Mouse (Mus musculus) liver, postnatal 0 days (tissue): Measurements from ENCODE around the gene Hba-a2. TPM values are rescaled to one million over a fixed set of nuclear protein-coding genes. Genes with fewer than 3 reads are reported as not detected.

Experiments used
- ATAC-seq: fragments of 200-750 bp; cut with Nextera tagmentation; 2 replicates; pipeline ENCODE4 v1.8.0; 2017; ENCODE audit warnings: mild to moderate bottlenecking, moderate library complexity
- DNase-seq: peaks from one replicate; pipeline ENCODE4 v3.0.0-alpha.2; 2016
- H3K27ac ChIP-seq: fragments of 300-500 bp; sonication (generic); 2 replicates; pipeline ENCODE4 v1.5.1; 2014; ENCODE audit warnings: antibody characterized with exemption, moderate library complexity, mild to moderate bottlenecking, low read depth
- H3K27me3 ChIP-seq: fragments of 300-500 bp; sonication (generic); 2 replicates; pipeline ENCODE4 v1.6.1; 2014; ENCODE audit warnings: low read length, control low read depth, mixed read lengths; ENCODE audit not compliant: insufficient read depth
- H3K36me3 ChIP-seq: fragments of 300-500 bp; sonication (generic); replicated peaks from 2 replicates; pipeline ENCODE4 v1.6.1; 2014; ENCODE audit warnings: mild to moderate bottlenecking, control low read depth, low read length, moderate library complexity, mixed read lengths; ENCODE audit not compliant: insufficient read depth
- H3K4me1 ChIP-seq: fragments of 300-500 bp; sonication (generic); 2 replicates; pipeline ENCODE4 v1.6.1; 2014; ENCODE audit warnings: antibody characterized with exemption, mild to moderate bottlenecking, control low read depth; ENCODE audit not compliant: insufficient read depth
- H3K4me2 ChIP-seq: fragments of 300-500 bp; sonication (generic); 2 replicates; pipeline ENCODE4 v1.6.1; 2014; ENCODE audit warnings: low read depth, mild to moderate bottlenecking, low read length, moderate library complexity, mixed read lengths
- H3K4me3 ChIP-seq: fragments of 300-500 bp; sonication (generic); 2 replicates; pipeline ENCODE4 v1.5.1; 2014; ENCODE audit warnings: low read depth, low read length
- H3K9ac ChIP-seq: fragments of 300-500 bp; sonication (generic); replicated peaks from 2 replicates; pipeline ENCODE4 v1.6.1; 2014; ENCODE audit warnings: mild to moderate bottlenecking, moderate library complexity
- H3K9me3 ChIP-seq: fragments of 300-500 bp; sonication (generic); 2 replicates; pipeline ENCODE4 v1.6.1; 2016; ENCODE audit warnings: mild to moderate bottlenecking, control low read depth, low read length, mixed read lengths
- CTCF ChIP-seq: sonication (generic); IDR thresholded peaks from 2 replicates; pipeline ENCODE4 v1.5.1; 2016; ENCODE audit warnings: antibody characterized with exemption, low read depth
- EP300 ChIP-seq: IDR thresholded peaks from 2 replicates; pipeline ENCODE4 v1.6.1; 2016; ENCODE audit warnings: antibody characterized with exemption, low read depth, mild to moderate bottlenecking
- WGBS: fragments of 180-500 bp; shearing (Covaris S2); extraction: QIAGEN DNeasy Blood & Tissue Kit; methylation state at CpG from one replicate; pipeline ENCODE4 v1.1.7; 2014; ENCODE audit not compliant: insufficient replicate concordance; 5-methylcytosine and 5-hydroxymethylcytosine counted together
- polyA plus RNA-seq: library from polyadenylated mRNA; unstranded; fragments of >200 nt; fragmentation: Nextera tagmentation; extraction: Ambion mirVana; gene quantifications from 2 replicates; pipeline ENCODE4 v1.2.1, GENCODE M21; 2015

Hba-a2 gene
- polyA plus RNA-seq, 1 experiment from 2014 or later, result 64,656 TPM

- 74% methylated on average over 3 of the region's 3 CpGs for WGBS
Measured at GRCm38 (mm10) chr11:32256566-32256965, 39.7 kb upstream of the Hba-a2 start.

GRCm38 (mm10) chr11:32262674-32263415 lies 33.4 kb upstream of the Hba-a2 start:
- H3K27ac ChIP-seq, result peak overlapping the region; percentile 48; the same call in 1 of the 2 replicates
- peaks cover 15% of the 10 kb centered on the region for H3K4me1 ChIP-seq
- 86% methylated on average over 10 of the region's 10 CpGs for WGBS
- DNase-seq (no peak), ATAC-seq (no peak)
- H3K9ac ChIP-seq, result 0 out of 2 replicates have a peak overlapping the region, but pooled peaks have one; percentile 5
- H3K4me3 ChIP-seq, result no peak overlapping the region
- peaks cover 21% of the 10 kb centered on the region for H3K36me3 ChIP-seq
- H3K9me3 ChIP-seq, result no peaks in the 10 kb centered on the region
- no peaks in the 10 kb centered on the region for H3K27me3 ChIP-seq
- no peak overlapping the region for H3K4me2 ChIP-seq
- TF ChIP-seq EP300, result no peak
- no peak for TF ChIP-seq CTCF

More at GRCm38 (mm10) chr11:32256566-32256965, 39.7 kb upstream of the Hba-a2 start:
- DNase-seq (no peak), ATAC-seq (no peak)
- Histone ChIP-seq H3K4me2 (peak overlapping the region; percentile 19; the same call in 1 of the 2 replicates), H3K4me3 (no peak overlapping the region), H3K36me3 (peaks cover 37% of the 10 kb centered on the region), H3K27ac (peak overlapping the region; percentile 92), H3K4me1 (peaks cover 15% of the 10 kb centered on the region), H3K27me3 (no peaks in the 10 kb centered on the region), H3K9me3 (no peaks in the 10 kb centered on the region), H3K9ac (peak overlapping the region; percentile 66)
- TF ChIP-seq CTCF, result no peak
- TF ChIP-seq EP300, result no peak

DNA sequence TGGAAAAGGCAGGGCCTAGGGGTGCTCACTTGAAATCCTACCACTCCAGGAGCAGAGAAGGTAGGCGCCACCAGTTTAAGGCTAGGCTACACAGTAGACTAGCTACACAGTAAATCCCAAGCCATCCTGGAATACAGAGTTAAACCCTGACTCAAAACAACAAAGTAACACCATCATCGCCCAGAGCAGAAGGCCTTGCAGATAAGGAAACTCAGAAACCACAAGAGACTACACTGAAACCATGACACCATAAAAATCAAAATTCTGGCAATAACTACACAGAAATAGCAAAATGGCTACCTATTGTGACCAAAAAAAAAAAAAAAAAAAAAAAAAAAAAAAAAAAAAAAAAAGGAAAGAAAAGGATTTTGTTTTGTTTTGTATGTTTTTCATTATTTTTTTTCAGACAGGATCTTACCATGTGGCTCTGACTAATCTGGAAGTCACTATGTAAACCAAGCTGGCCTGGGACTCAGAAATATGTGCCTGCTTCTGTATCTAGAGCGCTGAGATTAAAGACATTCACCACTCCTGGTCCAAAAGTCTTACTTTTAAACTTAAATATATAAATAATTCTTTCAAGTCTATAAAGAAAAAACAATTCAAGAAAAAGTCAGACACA lies 31.1 kb upstream of the Hba-a2 start:
- ATAC-seq (peak; percentile 57), DNase-seq (no peak)
- Histone ChIP-seq H3K36me3 (peaks cover 20% of the 10 kb centered on the region), H3K4me3 (no peak overlapping the region), H3K27ac (peak overlapping the region; percentile 96), H3K9me3 (no peaks in the 10 kb centered on the region), H3K4me1 (peaks cover 32% of the 10 kb centered on the region), H3K9ac (peak overlapping the region; percentile 56), H3K4me2 (peak overlapping the region; percentile 19; the same call in 1 of the 2 replicates), H3K27me3 (no peaks in the 10 kb centered on the region)
- 69% methylated on average over 3 of the region's 3 CpGs for WGBS
- TF ChIP-seq CTCF (no peak), EP300 (peak; percentile 98)

GRCm38 (mm10) chr11:32266194-32266593 lies 30.1 kb upstream of the Hba-a2 start:
- Histone ChIP-seq H3K27ac (peak overlapping the region; percentile 96), H3K27me3 (no peaks in the 10 kb centered on the region), H3K9me3 (no peaks in the 10 kb centered on the region), H3K4me3 (no peak overlapping the region), H3K4me2 (peak overlapping the region; percentile 39; the same call in 1 of the 2 replicates), H3K4me1 (peaks cover 35% of the 10 kb centered on the region), H3K9ac (0 out of 2 replicates have a peak overlapping the region, but pooled peaks have one; percentile 18), H3K36me3 (peaks cover 10% of the 10 kb centered on the region; the same call in 1 of the 2 replicates)
- 89% methylated on average over 6 of the region's 6 CpGs for WGBS
- no peak for TF ChIP-seq EP300
- no peak for TF ChIP-seq CTCF
- no peak for DNase-seq
- ATAC-seq, result no peak

DNA sequence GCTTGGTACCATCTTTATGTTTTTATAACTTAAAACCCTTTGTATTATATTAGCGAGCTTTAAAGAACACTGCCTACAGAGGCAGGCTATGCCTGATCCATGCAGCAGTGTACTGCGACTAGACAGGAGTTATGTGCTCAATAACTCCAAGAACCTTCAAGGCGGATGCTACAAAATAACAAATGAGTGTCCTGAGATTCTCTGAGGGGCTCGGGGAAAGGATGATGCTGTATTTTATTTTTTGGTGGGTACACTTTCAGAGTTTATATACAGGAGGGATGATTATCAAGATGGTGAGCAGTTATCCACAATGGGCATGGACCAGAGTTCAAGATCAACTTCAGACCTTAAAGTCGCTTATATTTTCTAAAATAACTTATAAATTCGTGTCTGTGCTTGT lies 29.5 kb upstream of the Hba-a2 start:
- peaks cover 35% of the 10 kb centered on the region for H3K4me1 ChIP-seq
- H3K9me3 ChIP-seq, result no peaks in the 10 kb centered on the region
- peak overlapping the region; percentile 93 for H3K9ac ChIP-seq
- peak overlapping the region; percentile 97 for H3K27ac ChIP-seq
- peak overlapping the region; percentile 89 for H3K4me2 ChIP-seq
- no peak for ATAC-seq
- TF ChIP-seq EP300 (no peak; the same call in 1 of the 2 replicates), CTCF (no peak)
- DNase-seq, result no peak
- peaks cover 7% of the 10 kb centered on the region; the same call in 1 of the 2 replicates for H3K36me3 ChIP-seq
- H3K27me3 ChIP-seq, result no peaks in the 10 kb centered on the region
- H3K4me3 ChIP-seq, result peak overlapping the region; percentile 76
- 23% methylated on average over 6 of the region's 6 CpGs for WGBS

DNA sequence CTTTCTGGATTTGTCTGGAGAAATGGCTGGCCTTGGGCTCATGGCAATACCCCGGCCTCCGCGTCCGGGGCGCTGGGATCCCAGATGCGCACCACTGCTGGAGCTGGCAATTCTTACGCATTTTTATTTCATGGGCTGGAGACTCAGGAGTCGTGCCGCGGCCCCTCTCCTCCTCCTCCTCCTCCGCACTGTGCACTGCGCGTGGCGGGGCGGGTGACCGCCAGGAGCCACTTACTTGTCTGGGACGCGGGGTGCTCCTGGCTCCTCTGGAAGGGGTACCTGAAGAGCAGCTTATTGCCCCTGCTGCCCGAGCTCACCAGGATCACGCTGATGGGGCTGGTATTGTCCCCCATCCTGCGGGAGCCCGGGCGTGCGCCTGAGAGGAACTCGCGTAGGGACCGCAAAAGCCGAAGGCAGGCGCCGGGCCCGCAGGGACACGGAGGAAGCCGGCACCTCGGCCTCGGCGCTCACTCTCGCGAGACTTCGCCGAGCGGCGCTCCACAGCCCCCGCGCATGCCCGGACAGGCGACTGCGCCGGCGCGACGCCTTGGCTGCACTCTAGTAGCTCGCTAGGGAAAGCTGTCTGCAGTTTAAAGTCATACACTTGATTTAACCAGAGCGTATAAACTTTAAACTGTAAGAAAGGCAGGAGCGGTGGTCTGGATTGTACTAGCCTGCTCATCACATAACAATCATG lies 29.0 kb upstream of the Hba-a2 start, which contains the start of gene Nprl3:
TSS of gene Nprl3 (minus strand) at position 520 of the 697 bp plus-strand sequence.
- Histone ChIP-seq H3K27me3 (no peaks in the 10 kb centered on the region), H3K9ac (peak within 1 kb of the TSS; percentile 93), H3K9me3 (no peaks in the 10 kb centered on the region), H3K4me1 (peaks cover 35% of the 10 kb centered on the region), H3K36me3 (0 out of 2 replicates have a peak, but pooled peaks cover 3% of the 10 kb centered on the region), H3K4me3 (peak within 1 kb of the TSS; percentile 76), H3K4me2 (peak within 1 kb of the TSS; percentile 89), H3K27ac (peak within 1 kb of the TSS; percentile 97)
- peak; percentile 92 for ATAC-seq
- peak; percentile 51; the same call in 1 of the 2 replicates for TF ChIP-seq EP300
- TF ChIP-seq CTCF, result no peak
- WGBS, result under 1% methylated on average over 54 of the region's 54 CpGs
- peak; percentile 96 for DNase-seq
